Mouse (Mus musculus) gastrocnemius, adult 18-20 months (tissue): ENCODE results near the gene 2010005H15Rik. TPM values are rescaled to one million over a fixed set of nuclear protein-coding genes. Genes with fewer than 3 reads are reported as not detected.
"Not testable (repeated sequence)": the region's sequence is repeated elsewhere in the genome, so short reads cannot be mapped to it uniquely, and the experiment has no call there.

Source experiments
- DNase-seq: peaks from one replicate; pipeline ENCODE4 v3.0.0; 2021; ENCODE audit warnings: low spot score
- long read RNA-seq, 2 experiments: library from polyadenylated mRNA; stranded (forward); transcript quantifications; one replicate each; pipeline ENCODE4 v2.0.0; 2021
- total RNA-seq, 2 experiments: library from RNA; stranded (reverse); gene quantifications; 2 replicates each; pipeline ENCODE4 v1.2.3; 2021

2010005H15Rik gene
- not detected for total RNA-seq
- long read RNA-seq, experiment 1 = 0 reads
- long read RNA-seq, experiment 2 = 0 reads

DNA sequence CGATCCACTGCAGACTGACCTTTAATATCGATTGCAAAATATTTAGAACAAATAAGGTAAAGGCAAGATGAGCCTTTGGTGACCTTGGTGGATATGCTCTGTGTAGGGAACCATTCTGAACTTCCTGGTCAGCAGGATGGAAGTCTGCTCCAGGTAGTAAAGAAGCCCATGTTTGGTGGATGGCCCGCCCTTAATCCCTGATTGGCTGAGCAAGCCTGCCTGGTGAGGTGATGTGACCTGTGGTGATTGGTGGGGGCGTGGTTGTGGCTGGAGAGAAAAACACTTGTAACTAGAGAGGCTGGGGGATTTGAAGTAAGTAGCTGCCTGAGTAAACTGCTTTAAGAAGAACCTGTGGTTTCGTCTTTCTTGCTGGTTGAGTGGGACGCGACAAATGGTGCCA lies at the start of gene 2010005H15Rik:
Gene 2010005H15Rik, plus strand, starts transcription at position 301 of the 400 bp plus-strand sequence.
- not testable (repeated sequence) for DNase-seq

- DNase-seq = no peak
These were observed 45.2 kb upstream of the 2010005H15Rik start for GRCm38 (mm10) chr16:36176108-36176507.

DNA sequence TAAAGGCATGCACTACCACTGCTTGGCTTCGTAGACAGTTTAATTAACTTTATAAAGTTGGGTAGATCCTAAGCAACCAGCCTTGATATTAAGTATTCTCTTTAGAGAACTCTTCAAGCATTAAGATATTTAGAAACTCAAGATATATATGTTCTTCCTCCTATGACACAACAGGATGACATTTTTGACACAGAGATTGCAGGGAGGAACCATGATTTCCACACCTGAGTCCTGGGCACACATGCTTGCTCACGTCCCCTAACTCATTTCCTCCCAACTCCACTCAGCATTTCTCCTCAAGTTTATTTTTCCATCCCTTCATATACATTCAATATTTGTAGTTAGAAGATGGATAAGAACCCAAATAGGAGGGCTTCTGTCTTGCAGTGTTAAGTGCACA lies 41.4 kb upstream of the 2010005H15Rik start:
- no peak for DNase-seq

GRCm38 (mm10) chr16:36183912-36184311 lies 37.4 kb upstream of the 2010005H15Rik start, which contains the start of gene Gm5483:
Gene Gm5483 (plus strand): TSS chr16:36184212.
- not testable (repeated sequence) for DNase-seq

- DNase-seq = no peak
These were observed 22.0 kb upstream of the 2010005H15Rik start for GRCm38 (mm10) chr16:36199226-36199625.

- DNase-seq = no peak
These were observed 17.4 kb upstream of the 2010005H15Rik start for GRCm38 (mm10) chr16:36203846-36204245.

DNA sequence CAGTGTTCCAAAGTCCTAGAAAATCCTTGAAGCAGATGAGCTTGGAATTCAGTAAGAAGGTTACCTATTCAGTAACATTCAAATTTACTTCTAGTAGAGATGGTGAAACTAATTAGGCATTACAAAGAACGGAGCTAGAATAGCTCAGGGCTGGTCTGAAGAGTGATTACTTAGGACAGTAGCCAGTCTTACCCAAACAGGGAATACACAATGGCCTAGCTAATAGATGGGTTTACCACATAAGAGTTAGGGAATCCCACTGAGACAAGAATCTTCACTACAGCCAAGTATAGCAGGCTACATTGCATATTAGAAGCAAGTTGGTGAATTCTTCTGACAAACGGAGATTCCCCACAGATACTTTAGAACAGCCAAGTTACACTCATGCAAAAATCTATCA lies 15.6 kb upstream of the 2010005H15Rik start:
- DNase-seq = not testable (repeated sequence)

GRCm38 (mm10) chr16:36209967-36210453 lies 11.3 kb upstream of the 2010005H15Rik start, which contains the start of gene Gm5416:
Gene Gm5416 (plus strand): TSS chr16:36210403.
- no peak for DNase-seq

DNA sequence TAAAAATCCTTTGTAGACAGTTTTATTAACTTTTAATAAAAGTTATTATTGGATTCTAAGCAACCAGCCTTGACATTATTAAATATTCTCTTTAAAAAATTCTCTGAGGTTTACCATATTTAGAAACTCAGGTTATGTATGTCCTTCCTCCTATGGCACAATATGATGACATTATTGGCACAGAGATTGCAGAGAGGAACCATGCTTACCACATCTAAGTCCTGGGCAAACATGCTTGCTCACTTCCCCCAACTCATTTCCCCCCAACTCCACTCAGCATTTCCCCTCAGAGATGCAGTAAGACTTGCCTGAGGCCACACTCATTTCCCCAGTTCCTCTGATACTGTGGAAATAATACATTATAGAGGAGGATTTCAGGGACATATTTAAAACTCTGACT lies 39.3 kb downstream of the 2010005H15Rik start:
- not testable (repeated sequence) for DNase-seq

DNA sequence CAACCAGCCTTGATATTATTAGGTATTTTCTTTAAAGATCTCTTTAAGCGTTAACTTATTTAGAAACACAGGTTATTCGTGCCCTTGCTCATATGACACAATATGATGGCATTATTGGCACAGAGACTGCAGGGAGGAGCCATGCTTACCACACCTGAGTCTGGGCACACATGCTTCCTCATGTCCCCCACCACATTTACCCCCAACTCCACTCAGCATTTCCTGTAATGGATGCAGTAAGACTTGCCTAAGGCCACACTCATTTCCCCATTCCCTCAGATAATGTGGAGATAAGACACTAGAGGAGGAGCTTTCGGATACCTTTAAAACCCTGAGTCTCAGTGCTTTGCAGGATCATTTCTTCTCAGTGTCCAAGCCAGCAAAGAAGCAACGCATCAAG lies 55.5 kb downstream of the 2010005H15Rik start, which contains the start of gene Stfa1:
Gene Stfa1, plus strand, starts transcription at position 156 of the 400 bp plus-strand sequence.
- DNase-seq = not testable (repeated sequence)

GRCm38 (mm10) chr16:36289140-36289539 lies 67.9 kb downstream of the 2010005H15Rik start:
- DNase-seq = no peak

Other genes with a start within 250 kb of the 2010005H15Rik start
- 100 to 1,000 TPM; 188 to 197 TPM for gene Kpna1, start 242.7 kb upstream of the 2010005H15Rik start, total RNA-seq
- 1 to 10 TPM; 2.2 to 2.4 TPM for gene Wdr5b, start 180.3 kb upstream of the 2010005H15Rik start, total RNA-seq
- 100 to 1,000 TPM; 118 to 126 TPM for gene Fam162a, start 149.9 kb upstream of the 2010005H15Rik start, total RNA-seq
- 10 to 100 TPM; 25.4 to 30.2 TPM for gene Ccdc58, start 149.8 kb upstream of the 2010005H15Rik start, total RNA-seq
- gene Csta1, start 90.2 kb upstream of the 2010005H15Rik start, total RNA-seq = not detected
- not detected for gene Stfa2l1, start 64.7 kb upstream of the 2010005H15Rik start, total RNA-seq
- gene Gm5483, start 37.3 kb upstream of the 2010005H15Rik start, total RNA-seq = not detected
- not detected for gene Gm5416, start 11.1 kb upstream of the 2010005H15Rik start, total RNA-seq
- not detected for gene Stfa1, start 55.5 kb downstream of the 2010005H15Rik start, total RNA-seq
- gene BC117090, start 112.9 kb downstream of the 2010005H15Rik start, total RNA-seq = not detected
- not detected for gene BC100530, start 146.3 kb downstream of the 2010005H15Rik start, total RNA-seq
- not detected for gene Stfa2, start 187.0 kb downstream of the 2010005H15Rik start, total RNA-seq
- not detected for gene Stfa3, start 233.9 kb downstream of the 2010005H15Rik start, total RNA-seq